Mouse (Mus musculus) frontal cortex, postnatal 14 days (tissue): ENCODE data around the gene Nradd.

ENCODE experiments used
- DNase-seq, 2 experiments: peaks; one replicate each; pipeline ENCODE4 v3.0.0; 2022; ENCODE audit warnings: low spot score in 2 of 2

Gene Nradd

DNA sequence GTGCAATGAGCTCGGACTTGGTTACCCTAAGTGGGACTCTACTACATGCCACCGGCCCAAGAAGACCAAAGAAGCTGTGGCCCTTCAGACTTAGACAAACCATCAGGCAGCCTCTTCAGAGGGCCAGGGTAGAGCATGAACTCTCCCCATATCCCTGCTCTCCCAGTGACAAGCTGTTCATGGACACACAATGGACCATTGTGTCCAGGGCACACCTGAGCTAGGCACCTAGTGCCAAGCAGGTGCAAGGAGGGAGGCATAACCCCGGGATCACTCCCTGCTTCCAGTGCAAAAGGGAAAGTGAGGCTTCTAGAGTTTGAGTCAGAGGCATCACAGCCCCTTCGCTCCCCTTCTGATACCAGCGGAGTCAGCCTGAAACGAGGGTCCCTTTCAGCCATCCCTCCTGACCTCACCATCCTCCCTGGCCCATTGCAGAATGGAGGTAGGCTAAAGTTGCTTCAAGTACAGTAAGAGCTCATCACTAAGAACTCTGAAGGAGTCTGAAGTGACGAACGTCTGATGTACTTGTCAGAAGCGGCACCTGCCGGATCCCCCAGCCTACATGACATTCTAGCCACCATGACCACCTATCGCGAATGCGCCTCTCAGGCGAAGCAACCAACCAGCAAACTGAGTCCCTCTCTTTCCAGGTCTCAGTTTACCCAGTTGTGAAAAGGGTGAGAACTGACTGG, 28.9 kb upstream of the Nradd start:
- DNase-seq: no peak

DNA sequence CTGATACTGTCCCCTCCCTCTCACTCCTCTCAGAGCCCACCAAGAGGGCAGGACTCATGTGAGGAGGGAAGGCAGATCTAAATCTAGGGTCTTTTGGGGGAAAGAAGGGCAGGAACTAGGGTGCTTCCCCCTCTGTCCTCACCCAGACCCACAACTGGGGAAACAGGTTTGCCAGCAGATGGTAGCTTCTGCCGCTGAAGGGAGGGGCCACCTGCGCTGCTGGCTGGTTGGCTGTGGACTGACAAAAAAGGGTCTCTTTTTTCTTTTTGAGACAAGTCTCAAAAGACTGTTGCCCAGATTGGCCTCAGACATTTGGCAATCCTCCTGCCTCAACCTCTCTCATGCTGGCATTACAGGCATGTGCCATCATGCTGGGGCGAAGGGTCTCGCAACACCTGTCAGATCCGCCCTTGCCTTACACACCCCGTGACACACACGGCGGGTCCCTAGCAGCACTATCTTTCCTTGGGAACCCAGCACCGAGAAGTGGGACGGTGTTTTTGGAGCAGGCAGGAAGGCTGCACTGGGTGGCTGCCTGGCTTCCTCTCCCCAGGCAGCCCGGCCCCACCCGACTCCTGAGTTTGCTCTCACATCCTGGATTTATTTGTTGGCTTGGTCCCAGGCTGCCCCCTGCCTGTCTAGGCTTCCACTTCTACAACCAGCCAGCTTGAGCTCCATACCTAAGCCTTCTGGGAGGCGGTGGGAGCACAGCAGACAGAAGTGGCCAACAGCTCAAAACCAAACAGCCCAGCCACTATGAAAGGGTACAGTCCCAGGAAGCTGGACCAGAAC, 27.9 kb upstream of the Nradd start:
- DNase-seq: no peak

DNA sequence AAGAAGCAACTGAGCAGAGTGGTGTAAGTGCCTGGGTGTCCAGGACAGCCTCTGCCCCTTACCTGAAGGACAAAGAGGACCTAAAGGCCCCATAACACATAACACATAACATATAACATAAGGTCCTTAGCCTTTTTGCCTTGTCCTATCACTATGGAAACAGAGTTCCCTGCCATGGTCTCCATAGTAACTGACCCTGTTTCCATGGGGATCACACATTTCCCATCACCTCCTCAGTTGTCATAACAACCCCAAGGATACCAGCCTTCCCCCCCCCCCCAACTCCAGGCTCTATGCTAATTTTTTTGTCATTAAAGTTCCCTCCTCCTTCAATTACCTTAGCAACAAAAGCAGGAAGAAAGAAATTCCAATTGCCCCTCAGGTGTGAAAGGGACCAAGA, 25.5 kb upstream of the Nradd start:
- DNase-seq: no peak

DNA sequence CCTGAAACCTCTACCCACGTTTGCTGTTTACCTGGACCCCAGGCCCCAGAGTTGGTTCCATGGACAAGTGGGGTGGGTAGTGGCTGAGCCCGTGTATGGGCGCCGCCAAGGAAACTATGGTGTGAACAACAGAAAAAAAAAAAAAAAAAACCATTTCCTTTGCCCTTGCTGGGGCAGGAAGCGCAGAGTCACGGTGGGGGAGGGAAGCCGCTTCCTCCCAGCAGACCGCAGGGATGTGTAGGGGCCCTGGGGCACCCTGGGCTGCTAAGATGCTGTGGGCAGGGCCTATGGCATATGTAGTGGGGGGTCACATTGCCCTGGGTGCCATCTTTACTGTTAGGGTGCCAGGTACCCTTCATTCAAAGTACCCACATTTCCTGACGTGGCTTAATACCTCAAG, 21.0 kb upstream of the Nradd start:
- no peak for DNase-seq

DNA sequence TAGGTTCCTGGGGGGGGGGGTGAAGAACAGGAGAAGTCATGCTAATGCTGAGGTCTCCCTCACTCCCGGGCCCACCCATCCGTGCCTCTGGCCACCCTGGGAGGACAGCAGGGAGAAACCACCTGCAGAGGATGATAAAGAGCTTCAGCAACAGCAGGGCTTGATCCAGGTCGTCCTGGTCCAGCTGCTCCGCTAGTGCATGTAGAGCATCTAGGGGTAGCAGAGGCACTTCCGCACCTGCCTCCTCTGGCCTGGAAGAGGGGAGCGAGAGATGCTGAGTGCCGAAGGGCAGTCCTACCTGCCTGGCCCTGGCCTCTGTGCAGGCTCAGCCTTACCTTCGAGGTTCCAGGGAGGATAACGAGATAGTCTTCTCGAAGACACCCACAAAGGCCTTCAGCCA, 20.0 kb upstream of the Nradd start:
- DNase-seq: no peak

DNA sequence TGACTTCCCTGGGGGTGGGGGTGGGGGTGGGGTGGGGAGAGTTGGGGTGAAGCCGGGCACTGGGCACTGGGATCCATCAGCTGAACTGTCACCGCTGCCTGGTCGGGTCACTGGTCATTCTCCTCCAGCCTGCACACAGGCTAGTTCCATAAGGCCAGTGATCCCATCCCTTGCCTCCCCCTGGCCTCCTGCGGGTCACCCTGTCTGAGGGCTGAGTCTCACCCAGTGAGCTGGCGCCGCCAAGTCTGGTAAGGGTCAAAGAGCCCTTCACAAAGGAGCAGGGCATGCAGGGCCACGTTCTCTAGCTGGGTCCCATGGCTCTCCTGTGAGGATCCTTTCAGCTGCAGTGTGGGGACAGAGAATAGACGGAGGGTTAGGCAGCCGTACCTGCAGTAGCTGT, 19.5 kb upstream of the Nradd start:
- no peak for DNase-seq

DNA sequence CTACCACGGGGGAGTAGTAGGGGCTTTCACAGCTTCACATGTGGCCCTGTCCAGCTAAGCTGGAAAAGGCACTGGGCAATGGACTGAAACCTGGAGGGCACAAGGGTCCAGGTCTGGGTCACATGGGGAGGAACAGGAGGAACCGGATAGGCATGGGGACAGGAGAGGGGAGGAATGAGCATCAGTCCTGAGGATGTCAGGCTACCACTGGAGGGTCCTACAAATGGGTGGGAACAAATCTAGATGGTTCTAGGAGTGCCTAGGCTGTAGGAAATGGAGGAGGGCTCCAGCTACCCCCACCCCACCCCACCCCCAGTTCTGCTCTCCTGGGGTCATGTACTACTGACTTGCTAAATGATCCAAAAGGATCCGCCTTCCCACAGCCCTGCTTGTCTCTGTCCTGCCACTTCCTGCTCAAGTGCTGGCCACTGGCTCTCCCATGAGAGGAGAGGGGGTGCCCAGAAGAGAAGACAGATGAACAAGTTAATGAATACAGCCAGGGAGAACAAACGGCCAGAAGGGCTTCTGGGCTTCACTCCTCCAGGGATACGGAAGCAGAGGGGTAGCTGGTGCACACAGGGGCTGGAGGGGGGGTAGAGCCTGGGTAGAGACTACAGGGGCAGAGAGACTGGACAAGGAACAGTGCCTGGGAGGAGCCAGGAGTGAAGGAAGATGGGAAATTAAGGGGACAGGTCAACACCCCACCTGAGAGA, 18.7 kb upstream of the Nradd start:
- no peak for DNase-seq

DNA sequence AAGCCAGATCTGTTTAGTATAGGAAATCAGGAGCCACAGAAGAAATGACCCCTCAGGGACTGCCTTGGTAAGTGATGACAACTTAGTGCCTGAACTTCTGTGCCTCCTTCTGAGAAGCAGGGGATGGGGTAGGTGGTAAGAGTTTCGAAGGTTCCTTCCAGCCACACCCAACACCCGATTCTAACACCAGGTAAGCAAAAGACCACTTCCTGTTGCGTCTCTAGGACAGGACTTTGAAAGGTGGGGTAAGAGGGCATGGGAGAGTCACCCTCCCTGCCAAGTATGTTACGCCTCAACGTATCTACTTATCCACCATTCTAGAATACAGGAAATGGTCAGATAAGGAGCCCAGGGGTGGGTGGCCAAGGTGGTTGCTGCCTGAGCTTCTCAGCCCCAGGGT, 16.8 kb upstream of the Nradd start:
- DNase-seq: no peak

DNA sequence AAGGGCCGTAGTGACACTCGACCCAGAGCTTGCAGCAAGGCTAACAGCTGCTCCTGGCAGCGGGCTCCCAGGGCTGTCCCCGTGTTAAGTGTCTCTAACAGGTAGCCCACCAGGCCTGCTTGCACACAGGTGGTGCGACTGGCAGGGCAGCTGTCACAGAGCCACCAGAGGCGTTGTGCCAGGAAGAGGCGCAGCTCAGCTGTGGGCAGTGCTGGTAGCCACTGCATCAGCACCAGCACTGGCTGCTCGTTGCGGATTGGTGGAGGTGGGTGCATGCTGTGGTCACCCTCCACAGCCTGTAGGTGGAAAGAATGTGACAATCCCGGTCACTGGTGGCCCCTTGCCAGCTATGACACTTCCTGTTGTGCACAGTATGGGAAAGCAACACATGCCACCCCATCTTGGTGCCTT, 14.4 kb upstream of the Nradd start:
- DNase-seq: no peak

DNA sequence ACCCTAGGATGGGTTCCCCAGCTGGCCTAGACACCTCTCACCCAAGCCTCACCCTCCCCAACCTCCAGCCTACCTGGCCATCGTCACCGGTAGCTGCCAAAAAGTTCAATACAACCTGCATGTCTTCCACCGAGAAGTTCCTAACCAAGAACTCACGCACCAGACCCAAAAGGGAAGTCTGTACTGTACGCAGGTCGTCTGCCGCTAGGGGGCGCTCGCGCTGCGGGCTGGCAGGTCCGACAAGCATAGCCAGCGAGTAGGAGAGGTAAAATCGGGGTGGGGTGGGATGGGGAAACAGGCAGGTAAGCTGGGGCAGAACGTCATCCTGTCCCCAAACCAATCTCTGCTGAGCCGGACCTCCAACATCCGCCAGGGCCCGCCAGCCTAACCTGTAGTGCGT, 11.0 kb upstream of the Nradd start:
- DNase-seq: peak; percentile 68 to 78

DNA sequence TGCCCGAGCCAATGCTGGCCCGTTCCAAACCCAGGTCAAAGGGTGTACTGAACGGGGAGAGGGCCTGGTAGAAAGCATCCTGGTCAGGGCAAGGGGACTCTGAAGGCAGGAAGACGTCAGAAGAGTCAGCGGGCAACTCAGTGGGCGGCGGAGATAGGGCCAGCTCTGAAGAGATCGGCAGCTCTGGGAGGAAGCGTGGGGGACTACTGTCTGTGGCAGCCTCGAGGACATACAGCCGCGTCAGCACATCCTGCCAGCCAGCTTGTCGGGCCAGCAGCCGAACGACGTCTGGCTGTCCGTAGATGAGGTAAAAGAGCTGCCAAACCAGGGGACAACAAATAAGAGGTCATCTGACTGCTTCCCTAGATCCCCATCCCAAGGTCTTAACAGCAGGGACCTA, 9.6 kb upstream of the Nradd start:
- no peak for DNase-seq

DNA sequence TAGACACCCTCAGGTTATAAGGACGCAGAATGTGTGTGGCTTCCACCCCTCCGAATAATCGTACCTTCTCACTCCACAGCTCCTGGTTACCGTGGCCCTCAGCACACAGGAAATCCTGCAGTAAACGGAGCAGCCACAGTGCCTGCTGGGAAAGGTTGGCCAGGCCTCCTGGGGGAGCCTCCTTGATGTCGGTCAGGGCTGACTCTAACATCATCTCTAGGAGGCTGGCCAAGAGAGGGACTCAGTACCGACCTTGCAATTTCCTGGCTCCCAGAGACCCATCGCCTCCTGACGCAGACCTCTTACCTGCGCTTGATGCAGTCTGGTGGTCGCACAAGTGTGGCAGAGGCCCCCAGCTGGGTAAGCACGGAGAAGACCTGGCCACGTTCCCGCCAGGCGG, 8.4 kb upstream of the Nradd start:
- DNase-seq: no peak

DNA sequence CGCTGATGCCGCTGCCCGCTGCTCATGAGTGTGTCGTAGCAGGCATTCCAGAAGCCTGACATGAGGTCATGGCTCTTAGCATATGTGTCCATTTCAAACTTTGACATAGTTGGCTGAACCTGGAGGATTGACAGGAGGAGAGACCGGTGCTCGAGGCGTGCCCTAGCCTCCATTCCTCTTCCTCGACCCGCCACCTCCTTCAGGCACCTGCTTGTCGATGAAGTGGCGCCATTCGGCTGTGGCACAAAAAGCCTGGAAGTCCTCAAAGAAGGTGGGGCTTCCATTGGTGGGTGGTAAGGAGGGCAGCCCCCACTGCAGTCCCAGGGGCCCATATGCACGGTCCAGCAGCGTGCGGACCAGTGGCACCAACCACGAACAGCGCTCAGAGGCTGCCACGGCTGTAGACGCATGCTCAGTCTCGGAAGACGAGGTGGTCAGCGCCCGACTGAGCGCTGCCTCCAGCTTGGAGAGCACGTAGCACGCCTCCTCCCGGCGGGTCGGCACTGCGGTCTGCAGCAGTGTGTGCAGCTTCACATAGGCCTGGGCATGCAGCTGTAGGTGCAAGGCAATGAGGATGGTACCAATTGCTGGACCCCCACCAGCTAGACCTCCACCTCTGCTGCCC, 7.5 kb upstream of the Nradd start:
- no peak for DNase-seq

DNA sequence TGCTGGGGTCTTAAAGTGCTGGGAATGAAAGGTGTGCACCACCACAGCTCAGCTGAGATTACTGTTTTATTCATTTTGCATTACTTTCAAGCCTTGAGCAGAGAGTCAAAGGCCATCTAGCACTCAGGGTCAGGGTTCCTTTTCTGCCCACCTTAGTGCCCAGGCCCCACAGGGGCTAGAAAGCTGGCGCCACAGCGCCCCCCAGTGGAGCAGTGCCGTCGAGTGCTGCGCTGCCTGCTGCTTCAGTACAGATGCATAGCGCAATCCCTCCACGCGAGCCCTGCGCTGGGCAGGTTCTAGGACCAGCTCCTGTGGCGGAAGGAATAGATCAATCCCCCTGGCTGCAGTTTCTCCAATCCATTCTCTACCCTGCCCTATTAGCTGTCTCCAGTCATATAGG, 6.9 kb upstream of the Nradd start:
- DNase-seq: no peak

DNA sequence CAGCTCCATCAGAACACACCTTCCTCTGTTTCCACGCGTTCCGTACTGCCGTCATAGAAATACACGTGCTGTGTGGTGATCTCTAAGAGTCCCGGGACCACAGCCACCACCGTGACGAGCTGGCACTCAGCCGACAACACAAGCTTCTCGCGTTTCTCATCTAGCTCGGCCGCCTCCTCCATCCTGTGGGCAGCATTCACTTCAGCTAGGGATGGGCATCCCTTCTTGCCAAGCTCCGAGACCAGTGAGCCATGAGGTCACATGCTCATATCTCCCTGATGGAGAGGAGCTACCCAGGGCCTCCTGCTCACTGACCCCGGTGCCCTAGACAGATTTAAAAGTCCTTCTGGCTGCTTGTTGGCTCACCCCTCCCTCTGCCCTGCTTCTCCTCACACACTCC, 5.9 kb upstream of the Nradd start:
- no peak for DNase-seq

DNA sequence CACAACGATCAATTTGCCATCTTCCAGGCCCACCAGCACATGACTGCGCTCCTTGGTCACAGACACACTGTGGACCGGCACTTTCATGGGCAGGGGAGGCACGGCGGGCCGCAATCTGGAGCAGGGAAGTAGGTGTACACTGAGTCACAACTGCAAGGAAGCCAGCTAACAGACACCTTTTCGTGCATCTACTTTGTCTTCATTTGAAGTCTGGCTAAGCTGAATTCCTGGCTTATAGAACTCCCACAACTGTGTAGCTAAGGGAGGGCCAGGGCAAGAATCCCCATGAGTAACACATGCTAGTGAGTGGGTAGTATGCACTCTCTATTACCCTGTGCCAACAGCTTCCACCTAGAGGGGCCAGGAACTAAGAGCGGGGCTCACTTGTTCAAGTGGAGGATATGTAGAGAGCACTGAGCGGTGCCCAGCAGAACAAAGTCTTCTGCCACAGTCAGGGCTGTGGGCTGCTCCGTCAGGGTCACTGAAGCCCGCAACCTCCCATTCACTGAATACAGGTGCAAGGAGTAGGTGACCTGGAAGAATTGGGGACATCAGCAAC, 1.2 kb upstream of the Nradd start:
- no peak for DNase-seq

DNA sequence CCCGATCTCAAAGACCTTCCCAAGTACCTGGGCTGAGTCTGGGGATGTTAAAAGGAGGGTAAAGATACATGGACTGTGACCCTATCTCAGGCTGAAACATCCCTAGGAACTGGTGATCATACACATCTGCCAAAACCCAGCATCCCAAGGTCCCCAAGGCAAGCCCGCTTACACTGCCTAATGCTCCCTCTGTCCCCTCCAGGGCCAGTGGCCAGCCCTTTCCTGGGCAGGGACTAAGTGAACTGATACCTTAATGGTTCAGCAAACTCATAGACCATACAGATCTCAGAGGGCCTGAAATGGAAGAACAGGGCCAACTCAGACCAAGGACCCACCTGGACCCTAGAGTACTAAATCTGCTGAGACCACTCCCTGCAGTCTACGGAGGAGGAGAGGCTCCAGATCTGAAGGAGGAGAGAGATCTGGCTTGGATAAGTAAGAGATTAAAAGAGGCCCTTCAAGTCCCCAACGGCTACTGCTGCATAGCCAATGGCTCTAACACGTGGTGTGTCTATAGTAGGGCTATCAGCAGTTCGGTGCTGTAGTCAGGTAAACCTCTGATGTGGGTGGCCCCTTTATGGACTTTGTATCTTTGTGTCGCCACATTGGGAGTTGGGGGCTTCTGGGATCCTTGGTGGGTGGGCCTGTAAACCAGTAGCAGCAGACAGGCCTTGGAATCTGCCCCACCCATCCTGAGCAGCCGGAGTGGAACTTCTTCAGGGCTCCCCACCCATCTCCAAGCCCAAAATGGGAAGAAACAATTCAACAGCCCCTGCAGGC, 646 bp downstream of the Nradd start:
- no peak for DNase-seq

DNA sequence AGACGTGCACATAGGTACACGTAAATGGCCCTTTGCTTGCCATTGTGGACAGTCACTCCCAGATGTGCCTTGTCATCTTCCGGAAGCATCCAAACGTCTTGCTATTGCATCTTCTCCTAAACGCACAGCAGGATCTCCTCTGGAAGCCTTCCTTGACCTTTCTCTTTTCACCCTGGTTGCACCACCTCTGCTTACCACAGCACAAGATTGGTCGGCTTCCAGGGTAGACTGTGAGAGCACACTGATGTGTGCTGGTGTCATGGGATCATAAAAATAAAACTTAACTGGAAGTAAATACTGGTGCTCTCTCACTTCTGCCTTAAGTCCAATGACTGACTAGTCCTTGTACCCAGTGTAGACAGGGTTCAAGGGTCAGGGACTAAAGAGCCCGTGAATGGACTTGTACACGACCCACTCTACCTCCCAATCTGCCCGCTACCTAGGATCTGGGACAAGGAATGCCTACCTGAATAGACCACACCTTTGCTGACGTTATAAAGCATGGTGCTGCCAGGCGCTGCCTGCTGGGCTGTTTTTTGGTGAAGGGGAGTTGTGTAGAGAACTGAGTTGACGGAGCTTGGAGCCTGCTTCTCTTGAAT, 1.5 kb downstream of the Nradd start:
- no peak for DNase-seq

DNA sequence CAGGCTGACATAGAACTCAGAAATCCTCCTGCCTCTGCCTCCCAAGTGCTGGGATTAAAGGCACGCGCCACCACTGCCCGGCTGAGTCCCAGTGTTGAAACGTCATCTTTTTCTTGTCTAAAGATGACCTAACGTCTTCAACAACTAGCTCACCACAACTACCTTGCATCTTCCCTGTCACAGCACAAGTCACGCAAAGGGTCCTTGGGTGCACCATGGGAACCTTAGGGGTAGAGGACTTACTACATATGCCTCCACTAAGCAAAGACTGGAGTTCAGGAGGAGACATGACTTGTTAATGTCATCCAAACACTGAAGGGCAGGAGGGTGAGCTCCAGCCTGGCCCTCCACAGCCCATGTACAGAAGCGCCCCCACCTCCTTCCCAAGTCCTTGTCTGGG, 3.6 kb downstream of the Nradd start:
- DNase-seq: no peak

DNA sequence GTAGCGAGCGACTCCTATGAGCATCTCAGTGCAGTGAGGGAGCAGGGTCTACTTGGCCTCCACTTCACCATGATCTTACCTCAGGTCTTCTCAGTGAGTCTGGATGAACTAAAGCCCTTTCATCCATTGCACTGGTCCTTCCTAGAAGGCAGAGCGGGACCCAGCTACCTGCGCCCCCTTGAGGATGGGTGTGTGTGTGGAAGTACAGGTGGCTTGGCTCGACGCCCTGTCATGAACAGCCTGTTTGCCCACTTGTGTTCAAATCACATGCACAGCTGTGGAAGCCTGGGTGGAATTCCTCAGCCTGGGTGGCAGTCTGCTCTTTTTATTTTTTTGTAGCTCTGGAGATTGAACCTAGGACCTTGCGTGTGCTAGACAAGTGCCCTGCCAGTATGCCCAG, 4.1 kb downstream of the Nradd start:
- no peak for DNase-seq

DNA sequence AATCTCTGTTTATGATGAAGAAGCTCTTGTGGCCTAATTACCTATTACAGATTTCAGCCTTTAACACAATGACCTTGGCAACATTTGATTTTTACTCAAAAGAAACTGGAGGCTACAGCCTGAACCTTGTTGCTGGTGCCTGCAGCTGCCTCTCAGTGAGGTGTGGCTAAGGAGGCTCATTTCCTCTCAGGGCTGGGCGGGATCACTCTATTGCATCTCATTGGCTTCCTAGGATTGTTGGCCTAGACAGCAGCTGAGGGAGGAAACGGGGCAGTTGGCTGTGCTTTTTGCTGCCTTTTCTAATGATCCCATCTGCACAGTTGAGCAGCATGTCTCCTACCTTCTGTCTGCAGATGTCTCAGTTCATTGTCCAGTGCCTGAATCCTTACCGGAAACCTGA, 7.2 kb downstream of the Nradd start:
- DNase-seq: no peak
